Mouse (Mus musculus) hindbrain, embryonic 10.5 days (tissue): ENCODE results near the gene Vsnl1. TPM values are rescaled to one million over a fixed set of nuclear protein-coding genes. Genes with fewer than 3 reads are reported as not detected.

Experiments used
- DNase-seq: peaks from one replicate; pipeline ENCODE4 v3.0.0-alpha.2; 2017; ENCODE audit warnings: low spot score
- H3K27ac ChIP-seq: fragments of 300-500 bp; sonication (generic); 2 replicates; pipeline ENCODE4 v1.5.1; 2016; ENCODE audit warnings: mild to moderate bottlenecking, moderate library complexity
- H3K27me3 ChIP-seq: fragments of 300-500 bp; sonication (generic); 2 replicates; pipeline ENCODE4 v1.6.1; 2016; ENCODE audit warnings: mild to moderate bottlenecking; ENCODE audit not compliant: poor library complexity, insufficient read depth, severe bottlenecking
- H3K36me3 ChIP-seq: fragments of 300-500 bp; sonication (generic); 2 replicates; pipeline ENCODE4 v1.6.1; 2016; ENCODE audit warnings: mild to moderate bottlenecking, moderate library complexity
- H3K4me1 ChIP-seq: fragments of 300-500 bp; sonication (generic); replicated peaks from 2 replicates; pipeline ENCODE4 v1.6.1; 2016; ENCODE audit warnings: mild to moderate bottlenecking
- H3K4me3 ChIP-seq: fragments of 300-500 bp; sonication (generic); 2 replicates; pipeline ENCODE4 v1.5.1; 2016; ENCODE audit warnings: mild to moderate bottlenecking, moderate library complexity
- H3K9me3 ChIP-seq: fragments of 300-500 bp; sonication (generic); 2 replicates; pipeline ENCODE4 v1.6.1; 2016; ENCODE audit warnings: mild to moderate bottlenecking, moderate library complexity
- WGBS: fragments of 180-500 bp; shearing (Covaris S2); methylation state at CpG from one replicate; pipeline ENCODE4 v1.1.7; 2016; 5-methylcytosine and 5-hydroxymethylcytosine counted together
- polyA plus RNA-seq: library from polyadenylated mRNA; unstranded; fragments of >200 nt; fragmentation: Nextera tagmentation; extraction: Ambion mirVana; gene quantifications from 2 replicates; pipeline ENCODE4 v1.2.1, GENCODE M21; 2016

Vsnl1 gene
- polyA plus RNA-seq, 1 experiment from 2014 or later, result 1.3 TPM

DNA sequence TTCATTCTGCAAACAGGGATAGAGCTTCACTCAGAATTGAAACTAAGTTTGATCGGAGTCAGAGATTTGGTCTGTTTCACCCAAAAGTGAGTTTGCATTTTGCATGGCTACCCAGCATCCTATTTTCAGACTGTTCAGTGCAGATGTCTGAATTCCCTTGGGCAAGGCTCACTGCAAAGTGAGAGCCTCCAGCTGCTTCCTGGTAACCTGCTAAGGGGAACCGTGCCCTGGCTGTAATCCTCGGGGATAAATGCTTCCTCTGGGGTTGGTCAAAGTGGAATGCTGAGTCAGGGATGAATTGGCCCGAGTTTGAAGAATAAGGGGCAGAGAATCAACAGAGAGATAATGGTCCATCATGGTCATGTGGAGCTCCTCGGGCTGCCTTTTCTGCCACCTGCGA, 71.5 kb downstream of the Vsnl1 start:
- H3K27me3 ChIP-seq, result no peaks in the 10 kb centered on the region
- no peak for DNase-seq
- no peaks in the 10 kb centered on the region for H3K36me3 ChIP-seq
- no peak overlapping the region for H3K27ac ChIP-seq
- 70% methylated on average over 6 of the region's 6 CpGs for WGBS
- H3K4me3 ChIP-seq, result no peak overlapping the region
- H3K4me1 ChIP-seq, result no peaks in the 10 kb centered on the region
- H3K9me3 ChIP-seq, result no peaks in the 10 kb centered on the region

DNA sequence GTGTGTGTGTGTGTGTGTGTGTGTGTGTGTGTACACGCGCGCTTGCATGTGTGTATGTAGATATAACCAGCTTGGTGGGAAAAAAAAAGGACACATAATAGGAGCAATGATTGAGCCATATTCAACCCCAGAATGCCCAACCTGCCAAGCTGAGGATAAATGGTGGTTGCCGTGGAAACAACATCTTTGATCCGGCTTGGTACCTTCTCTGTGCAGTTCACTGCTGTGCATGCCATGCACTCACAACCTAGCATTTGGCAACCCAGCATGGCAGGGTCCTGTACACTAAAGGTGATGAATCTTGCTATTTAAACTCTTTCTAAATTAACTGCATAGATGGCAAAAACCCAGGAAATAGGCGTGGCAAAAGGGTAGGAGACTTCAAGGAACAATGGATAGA, 74.0 kb downstream of the Vsnl1 start:
- Histone ChIP-seq H3K27ac (no peak overlapping the region), H3K9me3 (no peaks in the 10 kb centered on the region), H3K4me3 (no peak overlapping the region), H3K4me1 (peaks cover 4% of the 10 kb centered on the region; the same call in 1 of the 2 replicates), H3K36me3 (no peaks in the 10 kb centered on the region), H3K27me3 (no peaks in the 10 kb centered on the region)
- WGBS, result 87% methylated on average over 6 of the region's 6 CpGs
- DNase-seq, result no peak

DNA sequence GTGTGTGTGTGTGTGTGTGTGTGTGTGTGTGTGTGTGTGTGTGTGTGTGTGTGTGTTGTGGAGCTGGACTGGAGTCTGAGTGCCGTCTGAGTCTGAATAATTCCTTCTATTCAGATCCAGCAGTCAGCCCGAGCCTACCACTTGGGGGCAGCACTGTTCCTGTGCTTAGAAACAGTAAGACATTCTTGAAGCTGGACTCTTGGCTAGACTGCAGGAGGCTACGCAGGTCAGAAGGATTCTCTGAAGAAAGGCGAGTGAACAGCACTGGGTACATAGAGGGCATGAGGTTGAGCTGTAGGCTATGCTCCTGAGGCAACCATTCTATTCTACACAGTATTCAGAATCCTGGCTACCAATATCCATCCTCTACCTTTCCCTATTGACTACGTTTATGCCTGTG, 85.5 kb downstream of the Vsnl1 start:
- Histone ChIP-seq H3K9me3 (no peaks in the 10 kb centered on the region), H3K4me3 (no peak overlapping the region), H3K4me1 (peaks cover 10% of the 10 kb centered on the region), H3K36me3 (no peaks in the 10 kb centered on the region), H3K27me3 (no peaks in the 10 kb centered on the region), H3K27ac (no peak overlapping the region)
- WGBS, result 36% methylated on average over 5 of the region's 5 CpGs
- peak; percentile 80 for DNase-seq

DNA sequence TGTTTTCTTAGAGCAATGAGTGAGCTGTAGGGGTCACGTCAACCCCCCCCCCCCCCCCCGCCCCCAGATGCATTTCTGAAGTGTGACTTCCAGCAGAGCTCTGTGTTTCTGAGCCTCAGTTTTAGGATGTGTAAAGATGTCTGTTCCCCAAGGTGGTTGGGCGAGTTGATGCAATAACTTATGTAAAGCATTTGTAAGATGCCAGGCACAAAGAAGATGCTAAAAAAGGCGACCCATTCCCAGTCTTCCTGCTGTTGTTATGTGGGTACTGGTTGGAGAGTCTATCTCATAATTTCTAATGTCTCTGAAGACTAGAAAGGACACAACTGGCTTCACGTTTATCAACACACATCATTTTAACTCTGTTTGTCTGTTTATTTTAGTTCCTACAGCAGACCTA, 86.5 kb downstream of the Vsnl1 start:
- 53% methylated on average over 5 of the region's 5 CpGs for WGBS
- peaks cover 10% of the 10 kb centered on the region for H3K4me1 ChIP-seq
- no peak for DNase-seq
- H3K4me3 ChIP-seq, result no peak overlapping the region
- H3K9me3 ChIP-seq, result no peaks in the 10 kb centered on the region
- H3K36me3 ChIP-seq, result no peaks in the 10 kb centered on the region
- no peaks in the 10 kb centered on the region for H3K27me3 ChIP-seq
- no peak overlapping the region for H3K27ac ChIP-seq

DNA sequence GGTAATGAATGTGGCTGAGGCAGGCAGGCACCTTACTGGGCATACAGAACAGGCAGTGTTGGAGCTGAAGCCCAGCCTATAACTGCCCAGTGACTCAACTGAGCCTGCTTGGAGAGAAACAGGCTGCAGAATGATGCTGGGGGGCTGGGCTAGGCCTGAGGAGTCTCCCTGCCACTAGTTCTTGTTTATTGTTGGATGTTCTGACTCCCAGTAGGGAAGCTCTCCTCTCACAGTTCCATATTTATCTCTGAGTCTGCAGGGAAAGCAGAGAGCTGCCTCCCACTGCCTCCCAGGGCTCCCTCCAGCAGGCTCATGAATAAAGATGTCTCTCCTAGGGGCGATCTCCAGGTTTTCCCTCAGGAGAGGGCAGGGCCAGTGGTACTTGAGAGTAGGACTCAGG, 88.0 kb downstream of the Vsnl1 start:
- H3K4me1 ChIP-seq, result peaks cover 10% of the 10 kb centered on the region
- WGBS, result 10% methylated on average over 1 of the region's 1 CpGs
- no peaks in the 10 kb centered on the region for H3K36me3 ChIP-seq

GRCm38 (mm10) chr12:11345963-11346362, 90.5 kb downstream of the Vsnl1 start:
- 57% methylated on average over 2 of the region's 2 CpGs for WGBS
- Histone ChIP-seq H3K9me3 (no peaks in the 10 kb centered on the region), H3K4me1 (peaks cover 10% of the 10 kb centered on the region), H3K36me3 (no peaks in the 10 kb centered on the region), H3K27me3 (no peaks in the 10 kb centered on the region), H3K27ac (no peak overlapping the region), H3K4me3 (no peak overlapping the region)
- no peak for DNase-seq

More for the DNA sequence above, 88.0 kb downstream of the Vsnl1 start:
- Histone ChIP-seq H3K9me3 (no peaks in the 10 kb centered on the region), H3K4me3 (no peak overlapping the region), H3K27me3 (no peaks in the 10 kb centered on the region), H3K27ac (no peak overlapping the region)
- DNase-seq, result no peak

GRCm38 (mm10) chr12:11342020-11342600, 94.3 kb downstream of the Vsnl1 start:
- WGBS, result 80% methylated on average over 6 of the region's 6 CpGs
- no peaks in the 10 kb centered on the region for H3K27me3 ChIP-seq
- H3K4me3 ChIP-seq, result no peak overlapping the region
- no peak overlapping the region for H3K27ac ChIP-seq
- H3K4me1 ChIP-seq, result no peaks in the 10 kb centered on the region
- DNase-seq, result no peak
- no peaks in the 10 kb centered on the region for H3K36me3 ChIP-seq
- no peaks in the 10 kb centered on the region for H3K9me3 ChIP-seq

DNA sequence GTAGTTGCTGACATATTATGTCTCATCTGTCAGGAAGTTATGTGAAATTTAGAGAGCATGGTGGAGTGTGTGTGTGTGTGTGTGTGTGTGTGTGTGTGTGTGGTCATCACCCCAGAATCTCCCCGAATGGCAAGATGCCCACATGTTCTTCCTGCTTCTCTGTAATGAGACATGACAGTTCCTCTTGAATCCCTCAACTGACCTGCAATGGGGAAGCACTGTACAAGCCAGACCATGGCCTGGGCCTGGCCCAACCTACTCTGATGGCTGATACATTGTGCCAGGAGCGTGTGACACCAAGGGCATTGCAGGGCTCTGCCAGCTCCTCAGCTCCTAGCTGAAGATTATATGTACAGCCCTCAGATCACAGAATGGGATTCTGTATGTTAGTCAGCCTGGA, 98.2 kb downstream of the Vsnl1 start:
- Histone ChIP-seq H3K36me3 (no peaks in the 10 kb centered on the region), H3K4me3 (no peak overlapping the region), H3K4me1 (no peaks in the 10 kb centered on the region), H3K27ac (no peak overlapping the region), H3K9me3 (no peaks in the 10 kb centered on the region), H3K27me3 (no peaks in the 10 kb centered on the region)
- 90% methylated on average over 2 of the region's 2 CpGs for WGBS
- DNase-seq, result no peak

DNA sequence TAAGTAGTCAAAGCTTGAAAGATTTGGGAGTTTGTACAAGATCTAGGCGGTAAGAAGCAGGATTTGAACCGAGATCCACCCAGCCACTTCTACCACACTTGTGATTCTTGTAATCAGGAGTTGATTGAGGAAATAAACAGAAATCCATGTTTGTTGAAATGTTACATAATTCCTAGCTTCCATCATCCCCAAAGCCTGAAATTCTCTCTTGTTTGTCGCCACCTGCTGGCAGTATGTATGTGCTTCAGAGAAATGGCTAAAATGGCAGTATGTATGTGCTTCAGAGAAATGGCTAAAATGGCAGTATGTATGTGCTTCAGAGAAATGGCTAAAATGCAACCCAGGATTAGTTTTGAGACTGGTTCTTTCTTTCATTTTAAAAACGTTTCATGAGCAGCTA, 99.6 kb downstream of the Vsnl1 start:
- no peaks in the 10 kb centered on the region for H3K9me3 ChIP-seq
- DNase-seq, result no peak

GRCm38 (mm10) chr12:11326483-11326882, 109.9 kb downstream of the Vsnl1 start:
- no peaks in the 10 kb centered on the region for H3K27me3 ChIP-seq
- DNase-seq, result no peak
- H3K36me3 ChIP-seq, result no peaks in the 10 kb centered on the region
- no peaks in the 10 kb centered on the region for H3K4me1 ChIP-seq
- no peak overlapping the region for H3K4me3 ChIP-seq
- H3K27ac ChIP-seq, result no peak overlapping the region
- WGBS, result 85% methylated on average over 3 of the region's 3 CpGs
- H3K9me3 ChIP-seq, result no peaks in the 10 kb centered on the region

More for the DNA sequence above, 99.6 kb downstream of the Vsnl1 start:
- Histone ChIP-seq H3K27ac (no peak overlapping the region), H3K36me3 (no peaks in the 10 kb centered on the region), H3K4me3 (no peak overlapping the region), H3K27me3 (no peaks in the 10 kb centered on the region), H3K4me1 (no peaks in the 10 kb centered on the region)
- WGBS, result 40% methylated on average over 4 of the region's 4 CpGs

GRCm38 (mm10) chr12:11324480-11324879, 111.9 kb downstream of the Vsnl1 start:
- H3K4me1 ChIP-seq, result no peaks in the 10 kb centered on the region
- H3K4me3 ChIP-seq, result no peak overlapping the region
- H3K27me3 ChIP-seq, result no peaks in the 10 kb centered on the region
- DNase-seq, result no peak
- H3K27ac ChIP-seq, result no peak overlapping the region
- no peaks in the 10 kb centered on the region for H3K36me3 ChIP-seq
- 77% methylated on average over 4 of the region's 4 CpGs for WGBS
- no peaks in the 10 kb centered on the region for H3K9me3 ChIP-seq

DNA sequence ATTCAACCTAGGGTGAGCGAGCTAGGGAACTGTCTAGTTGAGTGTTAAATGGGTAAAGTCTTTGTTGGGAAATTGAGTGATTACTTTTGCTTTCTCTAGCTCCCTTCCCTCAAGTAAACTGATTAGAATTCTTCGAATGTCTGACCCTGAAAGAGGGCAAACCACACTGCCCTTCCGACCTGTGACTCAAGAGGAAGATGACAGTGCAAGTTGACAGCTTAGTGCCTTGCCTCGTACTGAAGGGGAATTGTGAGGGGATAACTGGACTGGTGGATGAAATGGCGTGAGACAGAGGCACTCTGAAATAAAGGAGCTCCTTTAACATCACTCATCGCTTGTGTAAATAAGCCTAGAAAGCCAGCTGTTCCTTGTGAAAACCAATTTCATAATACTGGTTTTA, 118.7 kb downstream of the Vsnl1 start:
- DNase-seq, result no peak
- Histone ChIP-seq H3K4me1 (no peaks in the 10 kb centered on the region), H3K9me3 (no peaks in the 10 kb centered on the region), H3K36me3 (peaks cover 48% of the 10 kb centered on the region), H3K27me3 (no peaks in the 10 kb centered on the region), H3K4me3 (no peak overlapping the region), H3K27ac (no peak overlapping the region)
- WGBS, result 61% methylated on average over 6 of the region's 6 CpGs

GRCm38 (mm10) chr12:11313840-11314239, 122.6 kb downstream of the Vsnl1 start:
- no peaks in the 10 kb centered on the region for H3K4me1 ChIP-seq
- peaks cover 75% of the 10 kb centered on the region for H3K36me3 ChIP-seq
- DNase-seq, result no peak
- WGBS, result 81% methylated on average over 1 of the region's 1 CpGs
- no peak overlapping the region for H3K27ac ChIP-seq
- H3K27me3 ChIP-seq, result no peaks in the 10 kb centered on the region
- no peak overlapping the region for H3K4me3 ChIP-seq
- H3K9me3 ChIP-seq, result no peaks in the 10 kb centered on the region

DNA sequence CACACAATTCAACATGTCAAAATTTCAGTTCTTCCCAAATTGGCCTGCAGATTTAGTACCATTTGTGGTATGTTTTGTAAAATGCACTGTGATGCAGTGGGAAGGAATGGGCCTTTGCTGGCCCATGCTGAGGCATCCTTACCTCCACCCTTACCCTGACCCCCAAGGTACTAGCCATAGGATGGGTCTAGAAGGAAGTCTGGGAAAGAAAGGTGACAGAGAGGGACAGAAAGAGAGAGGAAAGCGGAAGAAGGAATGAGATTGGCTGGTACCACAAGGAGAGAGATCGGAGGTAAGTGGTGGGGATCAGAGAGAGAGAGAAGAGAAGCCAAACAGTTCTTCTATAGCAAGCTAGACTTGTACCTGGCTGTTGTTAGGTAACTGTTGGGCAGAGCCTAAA, 125.3 kb downstream of the Vsnl1 start:
- 96% methylated on average over 2 of the region's 2 CpGs for WGBS
- Histone ChIP-seq H3K27ac (no peak overlapping the region), H3K27me3 (no peaks in the 10 kb centered on the region), H3K36me3 (peaks cover 76% of the 10 kb centered on the region), H3K4me3 (no peak overlapping the region), H3K4me1 (no peaks in the 10 kb centered on the region), H3K9me3 (no peaks in the 10 kb centered on the region)
- DNase-seq, result no peak
